Mouse (Mus musculus) stomach, embryonic 15.5 days (tissue): Measurements from ENCODE around the gene Cyp2c65. TPM values are rescaled to one million over a fixed set of nuclear protein-coding genes. Genes with fewer than 3 reads are reported as not detected.
"Not testable (repeated sequence)": the region's sequence is repeated elsewhere in the genome, so short reads cannot be mapped to it uniquely, and the experiment has no call there.

ENCODE experiments used
- ATAC-seq: fragments of 200-750 bp; cut with Nextera tagmentation; 2 replicates; pipeline ENCODE4 v1.8.0; 2017; ENCODE audit warnings: low read depth, moderate number of reproducible peaks, moderate TSS enrichment; ENCODE audit not compliant: insufficient read depth, low FRiP score
- H3K27ac ChIP-seq: fragments of 300-500 bp; sonication (generic); 2 replicates; pipeline ENCODE4 v1.5.1; 2015; ENCODE audit warnings: mild to moderate bottlenecking, inconsistent platforms
- H3K27me3 ChIP-seq: fragments of 300-500 bp; sonication (generic); replicated peaks from 2 replicates; pipeline ENCODE4 v1.6.1; 2015; ENCODE audit warnings: inconsistent platforms
- H3K36me3 ChIP-seq: fragments of 300-500 bp; sonication (generic); 2 replicates; pipeline ENCODE4 v1.6.1; 2015; ENCODE audit warnings: inconsistent platforms
- H3K4me1 ChIP-seq: fragments of 300-500 bp; sonication (generic); 2 replicates; pipeline ENCODE4 v1.6.1; 2015; ENCODE audit warnings: inconsistent platforms
- H3K4me2 ChIP-seq: fragments of 300-500 bp; sonication (generic); 2 replicates; pipeline ENCODE4 v1.6.1; 2015; ENCODE audit warnings: mild to moderate bottlenecking, inconsistent platforms
- H3K4me3 ChIP-seq: fragments of 300-500 bp; sonication (generic); replicated peaks from 2 replicates; pipeline ENCODE4 v1.5.1; 2015; ENCODE audit warnings: inconsistent platforms
- H3K9ac ChIP-seq: fragments of 300-500 bp; sonication (generic); 2 replicates; pipeline ENCODE4 v1.6.1; 2015; ENCODE audit warnings: inconsistent platforms
- H3K9me3 ChIP-seq: fragments of 300-500 bp; sonication (generic); 2 replicates; pipeline ENCODE4 v1.6.1; 2016; ENCODE audit warnings: inconsistent platforms
- WGBS: fragments of 180-500 bp; shearing (Covaris S2); methylation state at CpG from one replicate; pipeline ENCODE4 v1.1.7; 2015; 5-methylcytosine and 5-hydroxymethylcytosine counted together
- polyA plus RNA-seq: library from polyadenylated mRNA; unstranded; fragments of >200 nt; fragmentation: Nextera tagmentation; extraction: Ambion mirVana; gene quantifications from 2 replicates; pipeline ENCODE4 v1.2.1, GENCODE M21; 2015

Gene Cyp2c65
- polyA plus RNA-seq, result 5.7 and 7.6 TPM in 2 replicates

DNA sequence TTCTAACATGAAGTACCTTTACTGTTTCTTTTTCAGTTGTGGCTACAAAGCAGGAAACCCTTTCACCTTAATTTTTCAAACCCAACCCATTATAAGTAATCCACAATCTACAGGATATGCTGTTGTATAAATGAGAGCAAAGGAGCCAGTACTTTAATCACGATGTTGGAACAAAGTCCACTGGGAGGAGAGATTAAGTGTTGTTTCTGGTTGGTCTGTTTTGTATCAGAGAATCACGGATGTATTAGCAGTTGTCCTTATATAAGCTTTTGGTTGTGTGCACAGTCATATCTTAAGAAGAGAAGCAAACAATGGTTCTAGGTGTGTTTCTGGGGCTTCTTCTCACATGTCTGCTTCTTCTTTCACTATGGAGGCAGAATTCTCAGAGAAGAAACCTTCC, at the start of gene Cyp2c65:
Gene Cyp2c65 (plus strand): TSS at position 297 of the 400 bp plus-strand sequence.
- H3K4me2 ChIP-seq, result no peak within 1 kb of the TSS
- no peak within 1 kb of the TSS for H3K9ac ChIP-seq
- no peak for ATAC-seq

DNA sequence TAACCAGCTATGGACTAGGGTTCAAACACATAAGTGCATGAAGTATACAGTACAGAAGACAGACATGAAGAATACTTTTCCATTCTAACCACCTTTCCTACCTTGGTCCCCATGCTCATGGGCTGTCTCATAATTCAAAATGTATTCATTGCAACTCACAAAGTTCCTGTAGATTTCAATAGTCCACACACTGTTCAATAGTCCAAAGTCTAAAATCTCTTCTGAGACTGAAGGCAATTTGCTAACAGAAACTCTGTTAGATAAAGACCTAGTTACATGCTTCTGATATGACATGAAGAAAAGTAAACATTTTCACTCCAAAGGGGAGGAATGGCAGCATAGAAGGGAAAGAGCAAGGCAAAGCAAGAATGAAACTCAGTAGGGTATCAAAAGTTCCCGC, 2.9 kb upstream of the Cyp2c65 start:
- H3K4me2 ChIP-seq, result no peak overlapping the region
- no peaks in the 10 kb centered on the region for H3K27me3 ChIP-seq
- H3K4me3 ChIP-seq, result no peak overlapping the region
- 91% methylated on average over 1 of the region's 1 CpGs for whole genome bisulfite sequencing
- no peaks in the 10 kb centered on the region for H3K4me1 ChIP-seq
- H3K9ac ChIP-seq, result no peak overlapping the region
- H3K9me3 ChIP-seq, result no peaks in the 10 kb centered on the region
- H3K27ac ChIP-seq, result no peak overlapping the region
- ATAC-seq, result no peak
- no peaks in the 10 kb centered on the region for H3K36me3 ChIP-seq

More for the DNA sequence above, at the start of gene Cyp2c65:
- Histone ChIP-seq H3K36me3 (no peaks in the 10 kb centered on the region), H3K27ac (no peak within 1 kb of the TSS), H3K4me3 (no peak within 1 kb of the TSS), H3K27me3 (no peaks in the 10 kb centered on the region), H3K9me3 (no peaks in the 10 kb centered on the region), H3K4me1 (no peaks in the 10 kb centered on the region)
- 53% methylated on average over 2 of the region's 2 CpGs for WGBS

DNA sequence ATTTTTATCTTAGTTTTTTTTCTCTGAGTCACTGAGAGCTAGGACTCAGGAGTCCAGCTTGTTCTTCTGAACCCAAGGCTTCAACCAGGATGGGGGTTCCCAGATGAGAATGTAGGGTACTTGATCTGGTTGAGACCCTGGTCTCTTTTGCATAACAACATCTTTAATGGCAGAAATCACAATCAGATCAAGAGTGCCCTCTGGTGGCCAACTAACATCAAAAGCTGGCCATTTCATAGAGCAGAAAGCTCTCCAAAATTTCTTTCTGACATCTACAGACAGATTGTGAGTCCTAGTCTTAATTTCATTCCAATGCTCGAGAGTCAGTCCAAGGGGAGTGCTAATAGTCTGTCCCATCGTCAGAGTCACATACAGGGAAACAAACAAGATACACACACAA, 38.0 kb downstream of the Cyp2c65 start:
- not testable (repeated sequence) for H3K4me1 ChIP-seq, H3K9ac ChIP-seq, H3K27ac ChIP-seq, H3K27me3 ChIP-seq, ATAC-seq, H3K4me2 ChIP-seq, H3K9me3 ChIP-seq, H3K4me3 ChIP-seq, H3K36me3 ChIP-seq
- WGBS, result 69% methylated on average over 2 of the region's 2 CpGs

DNA sequence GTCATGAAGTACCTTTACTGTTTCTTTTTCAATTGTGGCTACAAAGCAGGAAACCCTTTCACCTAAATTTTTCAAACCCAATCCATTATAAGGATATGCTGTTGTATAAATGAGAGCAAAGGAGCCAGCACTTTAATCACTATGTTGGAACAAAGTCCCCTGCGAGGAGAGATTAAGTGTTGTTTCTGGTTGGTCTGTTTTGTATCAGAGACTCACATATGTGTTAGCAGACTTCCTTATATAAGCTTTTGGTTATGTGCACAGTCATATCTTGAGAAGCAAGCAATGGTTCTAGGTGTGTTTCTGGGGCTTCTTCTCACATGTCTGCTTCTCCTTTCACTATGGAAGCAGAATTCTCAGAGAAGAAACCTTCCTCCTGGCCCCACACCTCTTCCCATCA, 52.8 kb downstream of the Cyp2c65 start, which contains the start of gene Cyp2c66:
Gene Cyp2c66 (plus strand): TSS at position 255 of the 400 bp plus-strand sequence.
- Histone ChIP-seq H3K4me1 (no peaks in the 10 kb centered on the region), H3K9ac (no peak within 1 kb of the TSS), H3K4me3 (no peak within 1 kb of the TSS), H3K4me2 (no peak within 1 kb of the TSS), H3K27ac (no peak within 1 kb of the TSS), H3K27me3 (no peaks in the 10 kb centered on the region), H3K36me3 (no peaks in the 10 kb centered on the region), H3K9me3 (no peaks in the 10 kb centered on the region)
- WGBS, result 80% methylated on average over 1 of the region's 1 CpGs
- ATAC-seq, result no peak

Other genes starting within 250 kb of the Cyp2c65 start
- gene Noc3l, start 241.8 kb upstream of the Cyp2c65 start, polyA plus RNA-seq, result 6.9 and 7.6 TPM in 2 replicates
- 2.4 and 2.6 TPM in 2 replicates for gene Tbc1d12, start 224.4 kb upstream of the Cyp2c65 start, polyA plus RNA-seq
- gene Hells, start 130.1 kb upstream of the Cyp2c65 start, polyA plus RNA-seq, result 42.8 and 45.9 TPM in 2 replicates
- 0.60 and 0.68 TPM in 2 replicates for gene Cyp2c55, start 54.0 kb upstream of the Cyp2c65 start, polyA plus RNA-seq
- 0.28 and 0.55 TPM in 2 replicates for gene Cyp2c66, start 52.9 kb downstream of the Cyp2c65 start, polyA plus RNA-seq
- not detected in 2 replicates for gene Cyp2c29, start 208.4 kb downstream of the Cyp2c65 start, polyA plus RNA-seq